8 mouse cellular contexts compared by ENCODE assay signal in the genomic region with DNA sequence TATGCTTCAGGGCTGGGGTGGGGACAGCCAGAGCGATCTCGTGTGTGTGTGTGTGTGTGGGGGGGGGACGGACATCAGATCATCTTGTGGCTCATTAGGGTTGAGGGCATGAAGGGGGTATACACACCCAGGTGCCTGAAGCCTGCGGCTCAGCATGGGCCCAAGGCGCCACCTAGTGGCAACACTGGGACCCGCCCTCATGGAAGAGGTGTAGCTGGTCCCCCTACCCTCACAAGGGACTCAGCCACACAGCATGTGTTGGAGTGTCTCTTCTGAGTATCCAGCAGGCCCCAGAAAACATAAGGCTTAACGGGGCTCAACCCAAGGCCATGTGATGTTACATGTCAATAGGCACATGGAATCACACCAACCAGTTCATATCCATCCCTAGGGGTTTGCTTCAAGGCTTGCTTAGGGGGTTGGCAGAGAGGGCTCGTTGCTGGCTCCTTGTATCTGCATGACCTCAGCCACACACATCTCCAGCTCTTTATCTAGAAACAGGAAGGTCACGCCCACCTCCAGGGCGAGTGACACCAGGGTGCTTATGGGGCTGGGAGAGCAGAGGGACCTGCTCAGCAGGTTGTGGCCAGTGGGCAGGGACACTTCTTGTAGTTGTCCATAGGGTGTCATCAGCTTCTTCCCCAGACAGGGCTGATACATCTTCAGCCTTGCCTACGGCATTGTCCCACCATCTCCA.
DNase-seq lines count a peak whose midpoint lies in the region; ATAC-seq and TF ChIP-seq lines count a peak whose summit lies in the region.

No protein-coding gene starts in this region.

- ATAC-seq in kidney, postnatal 0 days (replicated peaks; ENCODE audit: low FRiP score, low read depth): peak; percentile 57

- no peaks in the 10 kb centered on the region for H3K4me1 ChIP-seq in kidney, postnatal 0 days (replicated peaks; ENCODE audit: insufficient read depth, low read length)
- no peaks in the 10 kb centered on the region for H3K4me1 ChIP-seq in lung, adult 2 months (ENCODE audit: control insufficient read depth, insufficient read depth, low read length)

- H3K27me3 ChIP-seq in kidney, postnatal 0 days (ENCODE audit: insufficient read depth, low read length): no peaks in the 10 kb centered on the region

- peaks cover 27% of the 10 kb centered on the region for H3K36me3 ChIP-seq in kidney, postnatal 0 days (ENCODE audit: insufficient read depth, low read length)

- no peaks in the 10 kb centered on the region for H3K9me3 ChIP-seq in kidney, postnatal 0 days (replicated peaks; ENCODE audit: low read length)

- no peak overlapping the region for H3K27ac ChIP-seq in kidney, postnatal 0 days

- H3K4me2 ChIP-seq in kidney, postnatal 0 days (ENCODE audit: low read length): no peak overlapping the region

- peak; percentile 88 for TF ChIP-seq CTCF in kidney, postnatal 0 days (IDR thresholded peaks at IDR 0.05; ENCODE audit: low read depth)
- peak; percentile 76 for TF ChIP-seq CTCF in lung, adult 2 months (IDR thresholded peaks at IDR 0.05; ENCODE audit: insufficient read depth, low read length)

- peak; percentile 58 for DNase-seq in A20 (ENCODE audit: low read depth, low spot score)
- DNase-seq in adrenal gland, adult 18-20 months (ENCODE audit: low spot score in 2 of 2): peak; percentile 68 to 71
- DNase-seq in embryo, embryonic 11.5 days (ENCODE audit: low read depth, low spot score): peak; percentile 54
- DNase-seq in heart, adult 8-10 months (ENCODE audit: low spot score): peak; percentile 35
- peak; percentile 61 for DNase-seq in kidney, postnatal 0 days (ENCODE audit: low spot score)
- peak; percentile 59 for DNase-seq in lung, adult 2 months
- DNase-seq in retina, embryonic 14.5 days (ENCODE audit: low spot score): peak; percentile 84
- peak; percentile 79 for DNase-seq in thymus, postnatal 36 days

- 32% methylated on average over 11 of the region's 11 CpGs for WGBS in kidney, postnatal 0 days
- WGBS in lung, adult 2 months: 33% methylated on average over 11 of the region's 11 CpGs

- H3K9ac ChIP-seq in kidney, postnatal 0 days (ENCODE audit: low read depth, low read length): no peak overlapping the region

- no peak overlapping the region for H3K4me3 ChIP-seq in kidney, postnatal 0 days (replicated peaks; ENCODE audit: low read depth, low read length)
- H3K4me3 ChIP-seq in lung, adult 2 months (replicated peaks; ENCODE audit: extremely low read depth, low read depth, low read length): no peak overlapping the region

- no peak for TF ChIP-seq POLR2A in lung, adult 2 months (IDR thresholded peaks at IDR 0.05; ENCODE audit: borderline replicate concordance, extremely low read depth, low read depth, low read length)
